In genomic region chr12:8338918-8339317, GRCm38 (mm10) we compare ENCODE assay signal across 20 mouse cellular contexts. TPM values are rescaled to one million over a fixed set of nuclear protein-coding genes. Genes with fewer than 3 reads are reported as not detected.
DNase-seq lines count a peak whose midpoint lies in the region; ATAC-seq lines count a peak whose summit lies in the region.
"Had no signal": no experiment of that assay in that cellular context is flagged by ENCODE, and none has a peak within 500 bp of the region (broad histone marks: within the 10 kb centered on the region; RNA-seq: fewer than 3 reads in every experiment).

No protein-coding gene starts in this region.

- ATAC-seq in heart, embryonic 12.5 days (ENCODE audit: insufficient number of reproducible peaks, low FRiP score) = no peak
- ATAC-seq in midbrain, embryonic 11.5 days (ENCODE audit: low FRiP score) = no peak
- ATAC-seq in midbrain, embryonic 14.5 days (ENCODE audit: low FRiP score, low TSS enrichment) = no peak
- ATAC-seq in hindbrain, embryonic 11.5 days (ENCODE audit: low FRiP score) = peak; percentile 41; the same call in 1 of the 2 replicates
- ATAC-seq in hindbrain, embryonic 16.5 days = no peak
- ATAC-seq: inflammation-experienced regulatory T-cells, adult 6 months had no signal

- intact Hi-C loops in heart, postnatal 14 days (cut with DNase I) = no loop called here

- WGBS in heart, embryonic 12.5 days = 52% methylated on average over 8 of the region's 8 CpGs
- WGBS in midbrain, embryonic 11.5 days = 72% methylated on average over 8 of the region's 8 CpGs
- WGBS in midbrain, embryonic 14.5 days = 52% methylated on average over 8 of the region's 8 CpGs
- WGBS in hindbrain, embryonic 11.5 days = 57% methylated on average over 8 of the region's 8 CpGs
- WGBS in hindbrain, embryonic 16.5 days = 42% methylated on average over 8 of the region's 8 CpGs

- no peak overlapping the region; the same call in 1 of the 2 replicates for H3K9ac ChIP-seq in heart, embryonic 12.5 days
- H3K9ac ChIP-seq in midbrain, embryonic 11.5 days (ENCODE audit: low read length) = peak overlapping the region; percentile 4; the same call in 1 of the 2 replicates
- no peak overlapping the region for H3K9ac ChIP-seq in midbrain, embryonic 14.5 days (replicated peaks; ENCODE audit: low read length)
- peak overlapping the region; percentile 47; the same call in 1 of the 2 replicates for H3K9ac ChIP-seq in hindbrain, embryonic 11.5 days (ENCODE audit: low read depth, low read length)
- H3K9ac ChIP-seq in hindbrain, embryonic 16.5 days (ENCODE audit: low read depth, low read length) = 0 out of 2 replicates have a peak overlapping the region, but pooled peaks have one; percentile 4
- H3K9ac ChIP-seq: embryonic facial prominence, embryonic 15.5 days; kidney, embryonic 15.5 days had no signal

- H3K4me3 ChIP-seq in heart, embryonic 12.5 days = no peak overlapping the region
- H3K4me3 ChIP-seq in midbrain, embryonic 11.5 days (ENCODE audit: low read depth, low read length) = no peak overlapping the region
- no peak overlapping the region for H3K4me3 ChIP-seq in midbrain, embryonic 14.5 days (replicated peaks; ENCODE audit: low read depth, low read length)
- H3K4me3 ChIP-seq in hindbrain, embryonic 11.5 days (ENCODE audit: low read depth, low read length) = no peak overlapping the region
- H3K4me3 ChIP-seq in hindbrain, embryonic 16.5 days (ENCODE audit: low read length) = no peak overlapping the region
- H3K4me3 ChIP-seq: embryonic facial prominence, embryonic 15.5 days; kidney, embryonic 15.5 days had no signal

- DNase-seq in heart, postnatal 14 days = no peak
- DNase-seq in midbrain, embryonic 11.5 days (ENCODE audit: low spot score, missing footprints) = no peak
- DNase-seq in midbrain, embryonic 14.5 days = no peak
- no peak for DNase-seq in hindbrain, embryonic 11.5 days (ENCODE audit: low spot score)
- DNase-seq in adrenal gland, postnatal 36 days = no peak
- DNase-seq: cerebellum, adult 9-10 months; gastrocnemius, postnatal 10 days; layer of hippocampus, postnatal 36 days; lung, adult 2 months; lung, postnatal 36 days; thymus, postnatal 4 days had no signal

- H3K27me3 ChIP-seq in heart, embryonic 12.5 days (replicated peaks) = no peaks in the 10 kb centered on the region
- no peaks in the 10 kb centered on the region for H3K27me3 ChIP-seq in midbrain, embryonic 11.5 days (ENCODE audit: control insufficient read depth, insufficient read depth, low read length)
- H3K27me3 ChIP-seq in midbrain, embryonic 14.5 days (ENCODE audit: control insufficient read depth, insufficient read depth, low read length) = no peaks in the 10 kb centered on the region
- no peaks in the 10 kb centered on the region for H3K27me3 ChIP-seq in hindbrain, embryonic 11.5 days (ENCODE audit: control insufficient read depth, insufficient read depth, low read length)
- no peaks in the 10 kb centered on the region for H3K27me3 ChIP-seq in hindbrain, embryonic 16.5 days (replicated peaks; ENCODE audit: control insufficient read depth, insufficient read depth, low read length)
- H3K27me3 ChIP-seq: embryonic facial prominence, embryonic 15.5 days; kidney, embryonic 15.5 days had no signal

- H3K27ac ChIP-seq in heart, embryonic 12.5 days (ENCODE audit: poor library complexity, severe bottlenecking) = peak overlapping the region; percentile 58
- H3K27ac ChIP-seq in midbrain, embryonic 11.5 days (ENCODE audit: low read depth, low read length) = no peak overlapping the region
- no peak overlapping the region for H3K27ac ChIP-seq in midbrain, embryonic 14.5 days (replicated peaks; ENCODE audit: low read depth, low read length)
- H3K27ac ChIP-seq in hindbrain, embryonic 11.5 days (ENCODE audit: low read depth, low read length) = peak overlapping the region; percentile 51
- no peak overlapping the region for H3K27ac ChIP-seq in hindbrain, embryonic 16.5 days (ENCODE audit: low read depth, low read length)
- H3K27ac ChIP-seq: embryonic facial prominence, embryonic 15.5 days; kidney, embryonic 15.5 days had no signal

- peaks cover 59% of the 10 kb centered on the region for H3K36me3 ChIP-seq in heart, embryonic 12.5 days
- peaks cover 2% of the 10 kb centered on the region; the same call in 1 of the 2 replicates for H3K36me3 ChIP-seq in midbrain, embryonic 11.5 days (ENCODE audit: control insufficient read depth, insufficient read depth, low read length)
- peaks cover 20% of the 10 kb centered on the region; the same call in 1 of the 2 replicates for H3K36me3 ChIP-seq in midbrain, embryonic 14.5 days (ENCODE audit: control insufficient read depth, insufficient read depth, low read length)
- H3K36me3 ChIP-seq in hindbrain, embryonic 11.5 days (ENCODE audit: control insufficient read depth, insufficient read depth, low read length) = no peaks in the 10 kb centered on the region
- H3K36me3 ChIP-seq in hindbrain, embryonic 16.5 days (ENCODE audit: control insufficient read depth, insufficient read depth, low read length) = peaks cover 18% of the 10 kb centered on the region

- H3K4me2 ChIP-seq in heart, embryonic 12.5 days = no peak overlapping the region
- no peak overlapping the region for H3K4me2 ChIP-seq in midbrain, embryonic 11.5 days
- no peak overlapping the region for H3K4me2 ChIP-seq in midbrain, embryonic 14.5 days (ENCODE audit: low read length)
- H3K4me2 ChIP-seq in hindbrain, embryonic 11.5 days (replicated peaks; ENCODE audit: low read depth, low read length) = no peak overlapping the region
- H3K4me2 ChIP-seq in hindbrain, embryonic 16.5 days (ENCODE audit: low read length) = no peak overlapping the region
- H3K4me2 ChIP-seq: embryonic facial prominence, embryonic 15.5 days; kidney, embryonic 15.5 days; liver, embryonic 11.5 days had no signal

- H3K4me1 ChIP-seq in heart, embryonic 12.5 days (replicated peaks) = peaks cover 41% of the 10 kb centered on the region
- H3K4me1 ChIP-seq in midbrain, embryonic 11.5 days (ENCODE audit: control insufficient read depth, insufficient read depth, low read length) = peaks cover 20% of the 10 kb centered on the region
- peaks cover 12% of the 10 kb centered on the region for H3K4me1 ChIP-seq in midbrain, embryonic 14.5 days (ENCODE audit: control insufficient read depth, insufficient read depth, low read length)
- peaks cover 12% of the 10 kb centered on the region for H3K4me1 ChIP-seq in hindbrain, embryonic 11.5 days (replicated peaks; ENCODE audit: control insufficient read depth, insufficient read depth, low read length)
- peaks cover 4% of the 10 kb centered on the region; the same call in 1 of the 2 replicates for H3K4me1 ChIP-seq in hindbrain, embryonic 16.5 days (ENCODE audit: control insufficient read depth, insufficient read depth, low read depth, low read length)

- H3K9me3 ChIP-seq in heart, embryonic 12.5 days (replicated peaks) = no peaks in the 10 kb centered on the region
- no peaks in the 10 kb centered on the region for H3K9me3 ChIP-seq in midbrain, embryonic 11.5 days (ENCODE audit: control insufficient read depth, low read length)
- H3K9me3 ChIP-seq in midbrain, embryonic 14.5 days (ENCODE audit: control insufficient read depth, low read length) = no peaks in the 10 kb centered on the region
- no peaks in the 10 kb centered on the region for H3K9me3 ChIP-seq in hindbrain, embryonic 11.5 days (ENCODE audit: control insufficient read depth, low read length)
- H3K9me3 ChIP-seq in hindbrain, embryonic 16.5 days (ENCODE audit: control insufficient read depth, low read length) = no peaks in the 10 kb centered on the region
- H3K9me3 ChIP-seq: embryonic facial prominence, embryonic 15.5 days; G1E; kidney, embryonic 15.5 days had no signal

RNA-seq across cellular contexts. Expression of gene Hs1bp3, which starts 25.7 kb away (rescaled TPM):
- polyA plus RNA-seq in heart, embryonic 12.5 days (2016; fragmentation: Nextera tagmentation; extraction: Ambion mirVana) = 16.5 and 18.3 TPM in 2 replicates
- 10 to 100 TPM; 11.9 to 12.9 TPM for total RNA-seq in heart, postnatal 14 days (2021)
- polyA plus RNA-seq in midbrain, embryonic 11.5 days (2014; fragmentation: Nextera tagmentation; extraction: Ambion mirVana) = 7.2 and 7.4 TPM in 2 replicates
- 6.7 and 7.0 TPM in 2 replicates for polyA plus RNA-seq in midbrain, embryonic 14.5 days (2014; fragmentation: Nextera tagmentation; extraction: Ambion mirVana)
- polyA plus RNA-seq in hindbrain, embryonic 11.5 days (2014; fragmentation: Nextera tagmentation; extraction: Ambion mirVana) = 6.9 TPM in 2 replicates
- 10.1 and 10.6 TPM in 2 replicates for polyA plus RNA-seq in hindbrain, embryonic 16.5 days (2015; fragmentation: Nextera tagmentation; extraction: Ambion mirVana)
- 10 to 100 TPM; 12.2 to 18.8 TPM for total RNA-seq in adrenal gland, postnatal 36 days (2021)

RNA-seq across cellular contexts. Expression of gene Gdf7, which starts 37.2 kb away (rescaled TPM):
- 0.24 and 0.27 TPM in 2 replicates for polyA plus RNA-seq in heart, embryonic 12.5 days (2016; fragmentation: Nextera tagmentation; extraction: Ambion mirVana)
- total RNA-seq in heart, postnatal 14 days (2021) = under 1 TPM; 0.41 to 0.65 TPM
- 0.26 and 0.64 TPM in 2 replicates for polyA plus RNA-seq in midbrain, embryonic 11.5 days (2014; fragmentation: Nextera tagmentation; extraction: Ambion mirVana)
- 0.25 TPM in 1 of 2 replicates, not detected in the other for polyA plus RNA-seq in midbrain, embryonic 14.5 days (2014; fragmentation: Nextera tagmentation; extraction: Ambion mirVana)
- polyA plus RNA-seq in hindbrain, embryonic 11.5 days (2014; fragmentation: Nextera tagmentation; extraction: Ambion mirVana) = 0.59 and 1.4 TPM in 2 replicates
- polyA plus RNA-seq in hindbrain, embryonic 16.5 days (2015; fragmentation: Nextera tagmentation; extraction: Ambion mirVana) = 0.28 and 0.29 TPM in 2 replicates
- not detected for total RNA-seq in adrenal gland, postnatal 36 days (2021)
- total RNA-seq: G1E; gastrocnemius, postnatal 10 days had no signal
- polyA plus RNA-seq: G1E; heart, embryonic 16.5 days; inflammation-experienced regulatory T-cells, adult 6 months; liver, embryonic 11.5 days; small intestine, adult 2 months had no signal

Comparison
In these comparisons a context has a peak if more than half of its experiments do, and no peak if none do; other contexts are left out.
1. H3K27ac ChIP-seq: peak in heart, embryonic 12.5 days (single experiment) and hindbrain, embryonic 11.5 days (single experiment); none in midbrain, embryonic 11.5 days (single experiment), midbrain, embryonic 14.5 days (single experiment) and hindbrain, embryonic 16.5 days (single experiment).
2. H3K9ac ChIP-seq: peak in midbrain, embryonic 11.5 days (single experiment), hindbrain, embryonic 11.5 days (single experiment) and hindbrain, embryonic 16.5 days (single experiment); none in heart, embryonic 12.5 days (single experiment) and midbrain, embryonic 14.5 days (single experiment).